Mouse (Mus musculus): ENCODE results near the gene Ugt1a1. TPM values are rescaled to one million over a fixed set of nuclear protein-coding genes. Genes with fewer than 3 reads are reported as not detected.
"Not testable (repeated sequence)": the region's sequence is repeated elsewhere in the genome, so short reads cannot be mapped to it uniquely, and the experiment has no call there.

Gene Ugt1a1
- not detected for total RNA-seq (2021)
- long read RNA-seq, experiment 1 = 0 reads
- long read RNA-seq, experiment 2 = 0 reads

DNA sequence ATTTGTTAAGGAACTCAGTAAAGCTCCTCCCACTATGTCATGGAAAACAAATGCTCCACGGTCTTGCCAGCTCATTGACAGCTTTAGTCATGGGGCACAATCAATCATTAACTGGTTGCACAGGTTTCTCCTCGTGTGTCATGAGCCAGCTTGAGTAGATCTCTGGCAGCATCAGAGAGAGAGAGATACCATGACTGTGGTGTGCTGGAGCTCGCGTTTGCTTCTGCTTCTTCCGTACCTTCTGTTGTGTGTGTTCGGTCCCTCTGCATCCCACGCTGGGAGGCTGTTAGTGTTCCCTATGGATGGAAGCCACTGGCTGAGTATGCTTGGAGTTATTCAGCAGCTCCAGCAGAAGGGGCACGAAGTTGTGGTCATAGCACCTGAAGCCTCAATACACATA lies at the start of gene Ugt1a1:
Ugt1a1 (plus strand) TSS at position 148 of the 400 bp plus-strand sequence.
- DNase-seq (ENCODE audit: low spot score in 2 of 2) = peak in 1 of 2 experiments; percentile 45

DNA sequence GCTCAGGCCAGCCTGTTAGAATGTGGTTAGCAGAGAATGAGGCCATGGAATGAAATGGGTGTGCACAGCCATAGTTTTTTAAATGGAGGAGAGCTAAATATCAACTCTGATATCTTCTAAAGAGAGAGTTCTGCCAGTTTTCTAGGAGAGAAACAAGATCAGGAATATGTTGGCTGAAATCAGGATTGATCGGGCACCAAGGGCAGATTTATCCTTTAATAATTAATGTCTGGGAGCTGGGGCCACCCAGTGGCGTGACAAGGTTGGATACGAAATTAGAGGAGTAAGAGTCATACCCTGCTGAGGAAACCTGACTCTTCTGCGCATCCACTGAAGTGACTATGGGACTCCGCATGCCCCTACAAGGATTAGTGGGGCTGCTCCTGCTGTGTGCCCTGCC lies 46.0 kb upstream of the Ugt1a1 start, which contains the start of gene Ugt1a5:
Ugt1a5 (plus strand) TSS at position 302 of the 400 bp plus-strand sequence.
- no peak for DNase-seq (ENCODE audit: low spot score in 2 of 2)

DNA sequence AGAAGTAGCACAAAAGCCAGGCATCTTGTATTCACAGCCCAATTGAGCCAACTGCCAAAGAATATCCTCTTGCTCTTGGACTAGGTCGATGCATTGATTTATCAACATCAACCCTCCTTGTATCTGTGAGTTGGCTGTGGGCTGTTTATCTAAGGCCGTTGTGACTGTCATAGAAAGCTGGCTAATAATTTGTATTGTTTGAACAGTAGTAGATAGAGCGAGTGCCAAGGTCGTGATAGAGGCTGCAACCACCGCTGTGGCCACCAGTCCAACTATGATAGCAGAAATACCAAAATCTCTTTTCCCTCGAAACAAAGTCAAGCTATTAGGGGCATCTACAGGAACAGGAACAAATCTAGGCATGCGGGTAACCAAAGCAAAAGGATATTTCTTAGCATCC lies 39.6 kb upstream of the Ugt1a1 start:
- DNase-seq (ENCODE audit: low spot score in 2 of 2) = not testable (repeated sequence)

DNA sequence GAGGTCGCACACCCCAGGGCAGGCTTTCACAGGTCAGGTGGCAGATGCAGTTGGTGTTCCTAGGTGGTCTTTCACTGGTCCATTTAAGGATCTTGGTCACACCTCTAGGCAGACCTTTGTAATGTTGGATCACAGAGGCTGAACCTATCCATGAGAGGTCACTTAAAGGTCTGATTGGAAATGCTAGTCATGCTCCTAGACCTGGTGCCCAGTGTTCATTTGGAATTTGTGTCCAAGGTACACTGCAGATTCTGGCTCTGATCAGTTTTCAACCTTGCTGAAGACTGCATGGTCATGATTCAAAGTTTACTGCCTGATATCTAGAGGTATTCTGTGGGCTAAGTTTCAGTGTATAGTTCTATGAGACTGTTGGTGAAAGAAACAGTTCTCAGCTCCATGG lies 32.1 kb upstream of the Ugt1a1 start:
- no peak for DNase-seq (ENCODE audit: low spot score in 2 of 2)

DNA sequence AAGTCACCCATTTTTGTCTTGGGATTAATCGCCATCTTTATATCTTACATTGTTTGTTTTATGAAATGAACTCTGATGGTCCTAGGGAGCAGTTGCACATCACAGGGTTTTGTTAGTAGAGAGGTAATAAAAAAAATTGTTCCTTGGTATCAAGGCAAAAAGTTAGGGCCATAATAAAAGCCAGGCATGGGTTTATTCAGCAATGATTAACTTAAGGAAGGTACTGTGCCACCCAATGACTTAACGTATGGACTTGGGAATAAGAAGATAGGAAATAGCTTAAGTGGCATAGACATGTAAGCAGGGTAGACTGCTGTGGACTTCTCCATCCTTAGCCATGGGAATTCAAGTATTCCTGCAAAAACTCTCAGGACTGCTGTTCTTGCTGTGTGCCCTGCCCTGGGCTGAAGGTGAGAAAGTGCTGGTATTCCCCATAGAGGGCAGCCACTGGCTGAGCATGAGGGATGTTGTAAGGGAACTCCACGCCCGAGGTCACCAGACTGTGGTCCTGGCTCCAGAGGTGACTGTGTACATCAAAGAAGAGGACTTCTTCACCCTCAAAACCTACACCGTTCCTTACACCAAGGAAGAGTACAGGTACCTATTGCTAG lies 25.3 kb upstream of the Ugt1a1 start:
- no peak for DNase-seq (ENCODE audit: low spot score in 2 of 2)

DNA sequence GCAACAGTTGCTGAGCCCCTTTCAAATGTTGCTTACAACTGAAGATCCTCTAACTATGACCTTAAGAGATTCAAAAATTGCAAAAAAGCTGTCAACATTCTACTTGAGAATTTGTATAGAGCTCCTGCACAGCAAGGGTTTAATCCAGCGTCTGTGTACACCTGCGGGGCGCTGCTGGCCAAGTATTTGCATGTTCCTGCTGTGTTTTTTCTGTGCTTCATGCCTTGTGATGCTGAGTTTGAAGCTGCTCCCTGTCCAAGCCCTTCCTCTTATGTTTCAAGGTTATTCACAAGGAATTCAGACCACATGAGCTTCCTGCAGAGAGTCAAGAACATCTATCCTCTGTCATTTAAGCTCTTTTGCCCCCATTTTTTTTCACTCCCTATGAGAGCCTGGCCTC lies 19.6 kb upstream of the Ugt1a1 start:
- DNase-seq (ENCODE audit: low spot score in 2 of 2) = no peak

DNA sequence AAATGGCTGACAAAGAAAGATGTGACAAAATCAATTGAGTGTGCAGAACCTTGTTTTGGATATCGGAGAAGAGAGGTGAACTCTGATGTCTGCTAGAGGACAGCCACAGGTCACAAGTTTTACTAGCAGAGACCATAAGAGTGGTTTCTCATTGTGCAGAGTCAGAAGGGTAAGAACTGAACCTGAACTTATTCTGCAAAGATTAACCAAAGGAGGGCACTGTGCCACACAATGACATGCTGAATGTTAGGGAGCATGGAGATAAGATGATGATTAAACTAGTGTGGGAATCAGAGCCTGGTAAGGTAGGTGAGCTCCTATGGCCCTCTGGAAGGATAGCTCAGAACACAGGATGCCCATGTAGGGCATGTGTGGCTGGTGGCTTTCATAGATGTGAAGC lies 16.1 kb upstream of the Ugt1a1 start:
- no peak for DNase-seq (ENCODE audit: low spot score in 2 of 2)

DNA sequence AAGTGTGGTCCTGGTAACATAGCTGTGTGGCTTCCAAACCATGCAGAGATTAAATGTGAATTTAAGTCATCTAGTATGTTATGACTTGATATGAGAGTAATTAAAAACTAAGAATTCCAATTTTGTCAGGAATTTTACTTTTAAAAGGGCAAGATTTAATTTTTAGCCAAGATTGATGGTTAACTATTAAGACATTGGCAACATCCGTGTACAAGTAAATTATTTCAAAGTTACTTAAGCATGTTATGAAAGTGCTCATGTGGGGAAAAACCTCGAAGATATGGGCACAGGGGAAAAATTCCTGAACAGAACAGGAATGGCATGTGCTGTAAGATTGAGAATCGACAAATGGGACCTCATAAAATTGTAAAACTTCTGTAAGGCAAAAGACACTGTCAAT lies 14.3 kb upstream of the Ugt1a1 start:
- DNase-seq (ENCODE audit: low spot score in 2 of 2) = no peak

DNA sequence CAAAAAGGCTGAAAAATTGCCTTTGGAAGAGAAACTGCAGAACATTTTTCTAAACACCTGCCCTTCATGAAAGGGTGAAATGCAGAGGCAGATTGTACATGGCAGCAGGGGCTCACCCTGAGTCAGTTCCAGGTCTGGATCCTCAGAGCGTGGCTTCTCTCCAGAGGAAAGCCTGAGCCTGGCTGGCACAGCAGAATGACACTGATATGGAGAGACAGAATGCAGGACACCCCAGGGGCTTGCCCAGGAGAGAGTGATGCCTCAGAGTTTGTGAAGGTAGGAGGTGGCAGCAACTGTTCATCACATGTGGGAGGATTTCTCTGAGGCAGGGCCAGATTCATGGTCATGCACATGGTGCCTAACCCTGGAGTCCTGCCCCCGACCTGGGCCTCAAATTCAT lies 11.8 kb upstream of the Ugt1a1 start:
- DNase-seq (ENCODE audit: low spot score in 2 of 2) = peak in 1 of 2 experiments; percentile 35

DNA sequence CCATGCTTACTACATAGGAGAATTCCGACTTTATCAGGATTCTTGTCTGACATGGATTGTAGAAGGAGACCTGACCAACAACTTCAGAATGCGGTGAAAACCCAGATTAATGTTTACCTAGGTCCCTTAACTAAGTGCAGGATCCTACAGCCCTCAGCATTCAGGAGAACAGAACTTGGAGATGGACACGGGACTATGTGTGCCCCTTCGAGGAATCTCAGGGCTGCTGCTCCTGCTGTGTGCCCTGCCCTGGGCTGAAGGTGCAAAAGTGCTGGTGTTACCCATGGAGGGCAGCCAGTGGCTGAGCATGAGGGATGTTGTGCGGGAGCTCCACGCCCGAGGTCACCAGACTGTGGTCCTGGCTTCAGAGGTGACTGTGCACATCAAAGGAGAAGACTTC lies 11.3 kb upstream of the Ugt1a1 start, which contains the start of gene Ugt1a2:
Ugt1a2 (plus strand) TSS at position 146 of the 400 bp plus-strand sequence.
- DNase-seq (ENCODE audit: low spot score in 2 of 2) = no peak

DNA sequence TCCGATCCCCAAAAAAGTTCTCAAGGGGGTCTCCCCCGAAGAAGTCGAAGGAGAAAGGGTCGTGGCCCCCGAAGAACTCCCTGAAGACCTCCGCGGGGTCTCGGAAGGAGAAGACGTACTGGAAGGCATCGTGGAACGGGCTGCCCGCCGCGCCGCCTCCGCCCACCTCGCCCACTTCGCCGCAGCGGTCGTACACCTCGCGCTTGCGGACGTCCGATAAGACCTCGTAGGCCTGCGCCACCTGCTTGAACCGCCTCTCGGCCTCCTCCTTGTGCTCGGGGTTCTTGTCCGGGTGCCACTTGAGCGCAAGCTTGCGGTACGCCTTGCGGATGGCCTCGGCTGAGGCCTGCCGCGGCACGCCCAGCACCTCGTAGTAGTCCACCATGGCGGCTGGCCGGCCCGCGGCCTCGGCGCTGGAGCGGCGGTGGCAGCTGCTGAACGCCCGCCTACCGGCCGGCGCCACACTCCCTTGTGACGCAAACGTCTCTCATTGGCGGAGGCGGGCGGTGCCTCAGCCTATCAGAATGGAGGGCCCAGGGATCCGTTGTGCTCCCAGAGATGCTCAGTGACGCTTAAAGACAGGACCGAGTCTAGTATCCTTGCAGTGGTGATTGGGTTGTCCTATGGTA lies 6.4 kb upstream of the Ugt1a1 start, which contains the start of gene Dnajb3:
Dnajb3 (minus strand) TSS at position 489 of the 629 bp plus-strand sequence.
- peak; percentile 74 to 80 for DNase-seq (ENCODE audit: low spot score in 2 of 2)

DNA sequence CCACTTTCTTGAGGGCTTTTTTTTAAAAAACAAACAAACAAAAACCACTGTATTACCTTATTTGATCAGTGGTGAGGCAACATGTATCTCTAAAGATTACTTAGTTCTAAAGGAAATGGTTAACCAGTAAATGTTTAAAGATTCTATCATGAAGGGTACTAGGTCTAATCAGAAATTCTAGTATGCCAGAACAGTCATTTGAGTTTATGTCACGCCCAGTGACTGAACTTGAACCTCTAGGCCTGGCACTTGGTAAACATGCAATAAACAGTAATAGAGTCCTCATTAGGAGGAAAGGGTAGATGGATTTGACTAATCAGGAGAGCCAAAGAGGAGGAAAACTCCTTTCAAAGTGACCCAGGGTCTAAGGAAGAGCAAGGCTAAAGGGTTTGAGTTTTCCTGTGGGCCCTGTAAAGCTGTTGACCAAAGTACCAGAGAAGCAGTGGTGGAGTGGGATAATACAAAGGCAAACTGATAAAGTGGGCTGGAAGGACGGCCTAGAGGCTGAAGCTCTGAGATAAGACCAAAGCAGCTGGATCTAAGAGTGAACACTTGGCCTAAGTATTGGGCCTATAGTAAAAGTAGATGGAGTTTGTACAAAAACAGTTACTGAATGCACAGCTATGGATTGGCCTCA lies 4.8 kb upstream of the Ugt1a1 start:
- no peak for DNase-seq (ENCODE audit: low spot score in 2 of 2)

DNA sequence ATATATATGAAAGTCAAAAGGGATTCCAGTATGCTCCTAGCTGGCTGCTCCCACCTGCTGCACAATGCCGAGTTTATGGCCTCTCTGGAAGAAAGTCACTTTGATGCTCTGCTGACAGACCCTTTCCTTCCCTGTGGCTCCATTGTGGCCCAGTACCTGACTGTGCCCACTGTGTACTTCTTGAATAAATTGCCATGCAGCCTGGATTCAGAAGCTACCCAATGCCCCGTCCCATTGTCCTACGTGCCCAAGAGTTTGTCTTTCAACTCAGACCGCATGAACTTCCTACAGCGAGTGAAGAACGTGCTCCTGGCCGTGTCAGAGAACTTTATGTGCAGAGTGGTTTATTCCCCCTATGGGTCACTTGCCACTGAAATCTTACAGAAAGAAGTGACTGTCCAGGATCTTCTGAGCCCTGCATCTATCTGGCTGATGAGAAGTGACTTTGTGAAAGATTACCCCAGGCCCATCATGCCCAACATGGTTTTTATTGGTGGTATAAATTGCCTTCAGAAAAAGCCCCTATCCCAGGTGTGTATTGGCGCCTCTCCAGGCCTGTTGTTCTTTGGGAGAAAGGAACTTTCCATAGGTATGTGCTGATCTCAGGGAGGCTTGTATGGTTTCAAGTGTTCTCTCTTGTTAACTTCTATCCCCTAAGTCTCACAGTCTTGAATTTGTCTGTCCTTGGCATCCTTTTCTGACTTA lies 734 bp downstream of the Ugt1a1 start:
- no peak for DNase-seq (ENCODE audit: low spot score in 2 of 2)

DNA sequence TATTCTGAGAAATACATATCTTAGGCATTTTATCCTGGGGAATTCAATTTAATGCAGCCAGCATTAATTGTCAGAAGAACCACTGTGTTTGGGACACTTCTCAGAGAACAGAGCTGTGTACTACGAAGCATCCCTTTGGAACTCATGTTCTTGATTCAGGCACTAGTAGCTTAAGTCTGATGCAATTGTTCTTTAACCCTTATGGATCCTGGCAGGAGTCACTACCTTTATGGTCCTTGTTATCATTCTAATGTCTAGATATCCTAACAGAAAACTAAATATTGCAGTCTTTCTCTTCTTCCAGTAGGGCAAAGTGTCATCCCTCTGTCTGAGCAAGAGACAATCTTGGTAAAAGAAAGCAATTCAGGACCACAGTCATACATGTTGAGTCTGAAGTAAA lies 1.3 kb downstream of the Ugt1a1 start:
- no peak for DNase-seq (ENCODE audit: low spot score in 2 of 2)

DNA sequence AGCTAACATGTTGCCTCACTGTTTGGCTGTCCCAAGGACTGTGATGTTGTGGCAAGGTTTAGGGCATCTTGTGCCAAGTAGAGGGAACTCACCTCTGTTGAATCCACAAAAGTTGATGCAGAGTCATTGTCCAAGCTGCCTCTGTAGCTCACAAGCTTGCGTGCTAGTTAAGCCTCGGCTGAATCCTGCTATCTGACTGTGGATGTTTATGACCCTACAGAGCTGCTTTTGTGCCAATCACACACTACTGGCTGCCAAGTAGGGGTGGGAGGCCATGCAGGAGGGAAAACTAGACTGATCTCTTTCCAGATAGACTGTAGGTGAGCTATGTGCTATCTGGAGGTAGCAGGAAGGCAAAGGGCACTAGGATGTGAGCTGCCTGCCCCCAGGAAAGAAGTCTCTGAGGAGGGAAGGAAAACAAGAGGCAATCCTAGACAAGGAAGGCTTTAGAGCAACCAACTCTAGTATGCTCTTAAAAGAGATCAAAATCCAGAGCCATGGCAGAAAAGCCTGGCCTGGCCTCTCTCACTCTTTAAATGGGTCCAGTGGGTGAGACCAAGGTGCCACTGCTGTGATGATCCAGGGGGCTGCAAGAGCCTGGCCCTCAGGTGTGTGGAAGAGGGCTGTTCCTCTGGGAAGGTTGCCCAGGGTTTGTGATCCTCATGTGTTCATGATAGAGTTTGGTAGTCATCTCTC lies 2.2 kb downstream of the Ugt1a1 start:
- DNase-seq (ENCODE audit: low spot score in 2 of 2) = no peak

DNA sequence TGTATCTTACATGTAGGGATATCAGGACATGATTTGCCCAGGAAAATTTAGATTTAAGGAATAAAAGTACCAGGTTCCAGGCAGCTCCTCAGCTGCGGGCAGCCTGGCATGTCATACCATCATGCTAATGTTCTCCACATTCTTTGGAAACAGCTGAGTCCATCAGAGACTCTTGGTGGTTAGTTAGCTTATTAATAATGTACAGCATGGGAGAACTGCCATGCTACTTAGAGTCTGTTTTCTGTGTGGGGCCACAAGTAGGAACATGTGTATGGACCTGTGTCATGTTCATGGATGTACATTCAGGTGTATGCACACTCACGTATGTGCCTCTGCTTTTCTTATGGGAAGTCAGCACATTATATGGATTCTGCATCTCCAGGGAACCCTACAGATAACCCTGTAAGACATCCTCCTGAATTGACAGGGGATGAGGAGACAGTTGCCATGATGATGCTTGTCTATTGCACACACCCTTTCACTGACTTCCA lies 2.7 kb downstream of the Ugt1a1 start:
- no peak for DNase-seq (ENCODE audit: low spot score in 2 of 2)

DNA sequence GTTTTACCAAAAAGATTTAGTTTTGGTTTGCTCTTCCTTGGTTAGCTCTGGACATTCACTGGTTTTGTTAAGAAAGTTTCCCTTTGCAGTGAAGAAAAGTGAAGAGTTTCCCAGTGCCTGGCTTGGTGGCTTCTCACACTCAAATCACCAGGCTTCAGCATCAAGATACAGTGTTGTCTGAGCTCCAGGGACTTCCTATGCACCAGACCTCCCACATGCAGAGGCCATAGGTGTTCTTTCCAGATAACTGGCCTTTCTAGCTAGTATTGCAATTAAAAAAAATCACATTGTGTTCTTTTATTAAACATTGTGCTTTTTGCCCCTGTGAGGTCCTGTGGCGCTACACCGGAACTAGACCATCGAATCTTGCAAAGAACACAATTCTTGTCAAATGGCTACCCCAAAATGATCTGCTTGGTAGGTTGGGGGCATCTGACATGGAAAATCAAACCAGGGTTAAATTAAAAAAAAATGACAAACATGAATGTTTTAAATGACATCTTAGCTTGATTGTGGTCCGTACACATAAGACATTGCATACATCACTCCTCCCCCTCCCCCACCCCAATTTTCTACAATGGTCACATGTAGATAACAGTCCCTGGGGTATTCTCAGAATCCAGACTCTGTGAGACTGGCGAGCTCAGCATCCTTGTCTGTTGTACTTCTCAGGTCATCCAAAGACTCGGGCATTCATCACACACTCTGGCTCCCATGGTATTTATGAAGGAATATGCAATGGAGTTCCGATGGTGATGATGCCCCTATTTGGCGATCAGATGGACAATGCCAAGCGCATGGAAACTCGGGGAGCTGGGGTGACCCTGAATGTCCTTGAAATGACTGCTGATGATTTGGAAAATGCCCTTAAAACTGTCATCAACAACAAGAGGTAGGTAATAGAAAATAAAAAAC lies 4.0 kb downstream of the Ugt1a1 start:
- no peak for DNase-seq (ENCODE audit: low spot score in 2 of 2)

DNA sequence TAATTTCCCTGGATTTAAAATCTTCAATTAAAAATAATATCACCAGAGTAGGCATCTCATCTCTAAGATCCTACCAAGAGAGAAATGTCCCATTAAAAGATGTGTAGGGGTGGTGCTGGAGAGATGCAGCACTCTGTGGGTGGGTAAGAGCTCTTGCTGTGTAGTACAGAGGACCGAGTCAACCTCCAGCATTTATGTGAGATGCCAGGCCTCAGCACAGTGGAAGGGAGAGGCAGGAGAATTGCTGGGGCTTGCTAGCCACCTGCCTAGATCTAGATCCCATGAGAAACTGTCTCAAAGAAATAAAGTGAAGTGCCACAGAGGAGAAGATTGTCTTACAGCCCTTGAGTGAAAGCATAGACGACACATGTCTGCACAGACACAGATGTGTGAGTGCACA lies 4.8 kb downstream of the Ugt1a1 start:
- no peak for DNase-seq (ENCODE audit: low spot score in 2 of 2)

DNA sequence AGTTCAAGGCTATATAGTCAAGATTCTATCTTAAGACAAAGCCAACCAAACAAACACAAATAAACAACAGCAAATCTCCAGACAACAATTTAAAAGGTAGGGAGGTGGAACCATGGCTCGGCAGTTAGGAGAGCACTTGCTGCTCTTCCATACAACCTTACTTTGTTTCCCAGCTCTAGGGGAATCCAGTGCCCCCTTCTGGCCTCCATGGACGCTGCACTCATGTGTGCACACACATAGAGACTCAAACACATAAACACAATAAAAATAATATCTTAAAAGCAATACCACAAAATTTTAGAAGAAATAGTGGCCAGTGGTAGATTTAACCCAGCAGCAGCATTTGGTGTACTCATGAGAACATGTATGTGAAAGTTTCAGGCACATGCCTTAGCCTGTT lies 5.4 kb downstream of the Ugt1a1 start:
- DNase-seq (ENCODE audit: low spot score in 2 of 2) = no peak

DNA sequence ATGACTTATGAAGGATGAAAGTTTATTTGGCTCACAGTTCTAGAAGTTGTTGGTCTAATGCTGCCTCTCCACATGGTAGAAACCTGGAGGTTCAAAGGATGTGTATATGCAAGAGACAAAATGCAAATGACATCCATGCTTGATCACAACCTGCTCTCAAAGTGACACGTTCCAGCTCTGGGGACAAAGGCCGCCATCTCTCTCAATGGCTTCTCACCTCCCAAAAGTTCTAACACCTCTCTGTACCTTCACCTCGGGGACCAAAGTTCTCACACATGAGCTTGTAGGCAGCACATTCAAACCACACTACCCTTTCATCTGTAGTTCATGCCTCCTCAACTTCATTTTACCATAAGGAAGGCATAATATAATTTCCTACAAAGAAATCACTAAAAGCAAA lies 5.8 kb downstream of the Ugt1a1 start:
- no peak for DNase-seq (ENCODE audit: low spot score in 2 of 2)

Measured in layer of hippocampus, postnatal 14 days (tissue).